Mouse (Mus musculus) cerebellum, adult 2 months (tissue): ENCODE results near the gene Aldh16a1. TPM values are rescaled to one million over a fixed set of nuclear protein-coding genes. Genes with fewer than 3 reads are reported as not detected.

Source experiments
- DNase-seq, 2 experiments: peaks; one replicate each; pipeline ENCODE4 v3.0.0; 2021
- H3K27ac ChIP-seq: fragments of 200-500 bp; 2 replicates; pipeline ENCODE4 v1.5.1; 2012; ENCODE audit warnings: low read length, control low read depth, inconsistent platforms; ENCODE audit not compliant: insufficient read depth
- H3K27me3 ChIP-seq: fragments of 200-500 bp; 2 replicates; pipeline ENCODE4 v1.6.1; 2012; ENCODE audit warnings: inconsistent platforms, mild to moderate bottlenecking, low read length, moderate library complexity; ENCODE audit not compliant: control insufficient read depth, insufficient read depth
- H3K4me1 ChIP-seq: fragments of 200-500 bp; 2 replicates; pipeline ENCODE4 v1.6.1; 2011; ENCODE audit warnings: low read length; ENCODE audit not compliant: control insufficient read depth, insufficient read depth
- H3K4me3 ChIP-seq: fragments of 200-500 bp; replicated peaks from 2 replicates; pipeline ENCODE3; 2011; ENCODE audit warnings: mild to moderate bottlenecking, low read depth, low read length, control low read depth; ENCODE audit not compliant: insufficient read depth
- CTCF ChIP-seq: fragments of 200-500 bp; IDR thresholded peaks from 2 replicates; pipeline ENCODE4 v1.5.1; 2011; ENCODE audit warnings: low read depth, mild to moderate bottlenecking, control low read depth, low read length, moderate library complexity, borderline replicate concordance; ENCODE audit not compliant: insufficient read depth
- POLR2A ChIP-seq: fragments of 200-500 bp; IDR thresholded peaks from 2 replicates; pipeline ENCODE4 v1.6.1; 2011; ENCODE audit warnings: low read length, control low read depth, borderline replicate concordance; ENCODE audit not compliant: insufficient read depth
- WGBS: fragments of 180-500 bp; shearing (Covaris S2); methylation state at CpG from one replicate; pipeline ENCODE4 v1.1.7; 2018; 5-methylcytosine and 5-hydroxymethylcytosine counted together
- polyA plus RNA-seq: library from polyadenylated mRNA; depleted of rRNA; stranded (reverse); fragments of >200 nt; gene quantifications from 2 replicates; pipeline ENCODE4 v1.2.3, GENCODE M21; 2012

Aldh16a1 gene
- polyA plus RNA-seq, 1 experiment = 17.2 TPM

DNA sequence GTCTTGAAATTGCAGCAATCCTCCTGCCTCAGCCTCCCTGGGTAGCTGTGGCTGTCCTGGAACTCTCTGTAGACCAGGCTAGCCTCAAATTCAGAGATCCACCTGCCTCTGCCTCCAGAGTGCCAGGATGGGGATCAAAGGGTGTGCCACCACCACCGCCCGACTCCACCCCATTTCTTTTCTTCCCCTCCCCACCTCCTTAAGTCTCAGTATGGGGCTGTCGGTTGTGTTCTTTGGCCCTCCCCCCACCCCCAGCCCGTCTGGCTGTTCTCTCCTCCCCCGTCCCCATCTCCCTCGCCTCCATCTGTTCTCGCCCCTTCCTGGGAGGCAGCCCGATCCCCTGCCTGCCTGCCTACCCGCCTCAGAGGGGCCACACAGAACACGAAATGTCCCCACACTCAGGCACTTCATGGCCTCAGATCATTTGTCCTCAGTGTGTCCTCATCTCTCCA, 12.6 kb upstream of the Aldh16a1 start:
- H3K4me3 ChIP-seq = peak overlapping the region; percentile 79
- H3K27me3 ChIP-seq = no peaks in the 10 kb centered on the region
- peak; percentile 30; the same call in 1 of the 2 replicates for TF ChIP-seq POLR2A
- TF ChIP-seq CTCF = no peak
- WGBS = 8% methylated on average over 10 of the region's 10 CpGs
- H3K4me1 ChIP-seq = peaks cover 26% of the 10 kb centered on the region
- peak; percentile 76 to 80 for DNase-seq
- peak overlapping the region; percentile 93 for H3K27ac ChIP-seq

DNA sequence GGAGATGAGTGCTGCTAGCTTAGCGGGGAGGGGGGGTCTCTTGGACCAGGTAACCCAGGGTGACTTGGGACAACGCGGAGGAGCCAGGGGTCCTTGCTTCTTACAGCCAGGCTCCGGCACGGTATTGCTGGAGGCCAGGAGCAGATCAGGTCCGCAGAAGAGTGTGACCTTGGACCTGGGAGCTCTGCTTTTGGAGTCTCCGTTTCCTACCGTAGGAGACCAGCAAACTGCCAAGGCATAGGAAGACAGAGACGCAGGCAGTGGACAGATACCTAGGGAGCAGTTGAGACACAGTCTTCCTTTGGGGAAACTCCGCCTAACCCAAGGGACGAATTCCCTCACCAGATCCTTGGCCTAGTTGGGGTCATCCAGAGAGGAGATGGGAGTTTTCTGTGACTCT, 11.3 kb upstream of the Aldh16a1 start:
- H3K4me1 ChIP-seq = peaks cover 22% of the 10 kb centered on the region
- DNase-seq = peak in 1 of 2 experiments; percentile 61
- WGBS = 12% methylated on average over 11 of the region's 11 CpGs
- TF ChIP-seq POLR2A (no peak), CTCF (no peak)
- peak overlapping the region; percentile 79 for H3K4me3 ChIP-seq
- peak overlapping the region; percentile 91 for H3K27ac ChIP-seq
- no peaks in the 10 kb centered on the region for H3K27me3 ChIP-seq

DNA sequence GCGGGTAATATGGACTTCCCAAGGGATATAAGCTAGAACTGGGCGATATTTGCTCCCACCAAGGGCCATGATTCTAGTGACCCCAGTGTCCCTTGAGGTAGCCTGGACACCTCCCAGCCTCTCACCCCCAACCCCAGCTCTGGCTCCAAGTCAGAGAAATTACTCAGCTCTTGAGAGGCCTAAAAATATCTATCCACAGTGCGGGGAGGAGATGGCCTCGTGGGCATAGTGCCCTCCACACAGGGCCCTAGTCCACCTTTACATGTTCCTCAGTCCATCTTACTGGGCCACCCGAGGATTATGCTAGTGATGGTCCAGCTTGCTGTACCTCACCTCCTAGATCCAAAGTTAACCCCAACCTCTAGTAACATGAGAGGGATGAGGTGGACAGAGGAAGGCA, 10.4 kb upstream of the Aldh16a1 start:
- TF ChIP-seq CTCF (no peak), POLR2A (peak; percentile 43; the same call in 1 of the 2 replicates)
- Histone ChIP-seq H3K27me3 (no peaks in the 10 kb centered on the region), H3K4me3 (peak overlapping the region; percentile 79), H3K27ac (peak overlapping the region; percentile 91), H3K4me1 (peaks cover 15% of the 10 kb centered on the region; the same call in 1 of the 2 replicates)
- DNase-seq = peak; percentile 78 to 84
- WGBS = 16% methylated on average over 5 of the region's 5 CpGs

DNA sequence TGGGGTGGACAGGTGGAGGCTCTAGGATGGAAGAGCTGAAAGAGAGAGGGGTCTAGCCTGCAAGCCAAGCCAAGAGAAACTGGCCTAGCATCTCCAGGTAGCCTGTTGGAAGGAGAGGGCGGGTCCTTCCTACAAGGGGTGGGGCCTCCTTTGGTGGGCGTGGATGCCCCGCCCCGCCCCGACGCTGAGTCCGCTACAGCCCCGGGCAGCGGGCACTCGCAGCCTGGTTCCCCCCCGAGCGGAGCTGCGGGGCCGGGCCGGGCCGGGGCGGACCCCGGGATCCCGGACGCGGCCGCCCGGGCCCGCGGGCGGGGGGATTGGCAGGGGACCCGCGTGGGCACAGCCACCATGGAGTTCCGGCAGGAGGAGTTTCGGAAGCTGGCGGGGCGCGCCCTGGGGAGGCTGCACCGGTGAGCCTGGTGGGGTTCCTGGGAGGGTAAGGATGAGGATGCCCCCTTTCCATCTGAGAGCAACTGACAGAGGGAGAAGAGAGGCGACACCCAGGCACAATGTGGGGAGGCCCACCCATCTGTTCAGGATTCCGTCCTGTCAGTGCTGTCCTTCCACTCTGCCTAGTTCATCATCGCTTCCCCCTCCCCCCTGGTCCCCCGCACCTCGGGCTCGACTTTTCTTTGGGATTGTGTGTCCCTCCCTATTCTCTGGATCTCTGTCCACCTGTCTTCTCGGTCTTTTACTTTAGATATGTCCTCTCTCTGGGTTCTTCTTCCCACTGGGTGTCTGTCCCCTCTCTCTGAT, 9.5 kb upstream of the Aldh16a1 start, which contains the start of gene Slc17a7:
TSS of gene Slc17a7 (plus strand) at position 215 of the 756 bp plus-strand sequence.
- WGBS = 3% methylated on average over 40 of the region's 41 CpGs
- DNase-seq = peak; percentile 86 to 89
- Histone ChIP-seq H3K27ac (peak within 1 kb of the TSS; percentile 91), H3K27me3 (no peaks in the 10 kb centered on the region), H3K4me1 (peaks cover 10% of the 10 kb centered on the region; the same call in 1 of the 2 replicates), H3K4me3 (peak within 1 kb of the TSS; percentile 79)
- TF ChIP-seq POLR2A (peak; percentile 65), CTCF (no peak)

DNA sequence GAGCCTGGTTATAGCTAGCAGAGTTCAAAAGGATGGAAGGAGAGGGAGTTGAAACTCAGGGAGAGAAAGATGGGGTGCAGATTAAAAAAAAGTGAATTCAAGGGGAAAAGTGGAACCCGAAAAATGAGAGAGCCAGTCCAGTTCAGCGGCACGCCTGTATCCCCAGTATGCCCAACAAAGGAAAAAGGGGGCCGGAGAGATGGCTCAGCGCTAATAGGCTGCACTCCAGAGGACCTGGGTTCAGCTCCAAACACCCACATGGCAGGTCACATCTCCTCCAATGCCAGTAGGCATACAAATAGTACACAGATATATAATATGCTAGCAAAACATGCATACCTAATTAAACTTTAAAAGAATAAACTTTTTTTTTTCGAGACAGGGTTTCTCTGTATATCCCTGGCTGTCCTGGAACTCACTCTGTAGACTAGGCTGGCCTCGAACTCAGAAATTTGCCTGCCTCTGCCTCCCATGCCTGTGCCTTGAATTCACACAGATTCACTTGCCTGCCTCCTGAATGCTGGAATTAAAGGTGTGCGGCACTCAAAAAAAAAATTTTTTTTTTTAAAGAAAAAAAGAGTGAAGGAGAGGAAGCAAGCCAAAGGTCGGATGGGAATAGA, 8.7 kb upstream of the Aldh16a1 start:
- TF ChIP-seq POLR2A (no peak), CTCF (no peak)
- Histone ChIP-seq H3K27me3 (no peaks in the 10 kb centered on the region), H3K4me3 (peak overlapping the region; percentile 79), H3K27ac (peak overlapping the region; percentile 87), H3K4me1 (peaks cover 5% of the 10 kb centered on the region; the same call in 1 of the 2 replicates)
- 35% methylated on average over 9 of the region's 9 CpGs for WGBS
- no peak for DNase-seq

DNA sequence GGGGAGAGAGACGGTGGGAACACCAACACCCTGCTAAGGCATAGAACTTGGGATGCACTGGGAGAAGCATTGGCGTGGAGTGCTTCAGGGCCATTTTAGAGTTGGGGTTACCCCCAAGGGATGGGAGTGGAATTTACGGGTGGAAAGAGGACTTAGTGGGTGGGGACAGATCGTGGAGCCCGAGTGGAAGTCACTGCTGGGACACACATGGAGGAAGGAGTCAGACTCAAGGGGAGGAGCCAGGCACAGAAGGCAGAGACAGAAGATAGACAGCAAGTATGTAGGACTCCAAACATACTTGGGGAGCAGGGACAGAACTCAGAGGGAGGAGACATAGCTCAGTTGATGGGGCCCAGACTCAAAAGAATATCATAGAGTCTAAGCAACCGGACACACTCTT, 8.2 kb upstream of the Aldh16a1 start:
- 0 out of 2 replicates have a peak, but pooled peaks have one; percentile 24 for TF ChIP-seq POLR2A
- no peak for TF ChIP-seq CTCF
- 9% methylated on average over 6 of the region's 6 CpGs for WGBS

DNA sequence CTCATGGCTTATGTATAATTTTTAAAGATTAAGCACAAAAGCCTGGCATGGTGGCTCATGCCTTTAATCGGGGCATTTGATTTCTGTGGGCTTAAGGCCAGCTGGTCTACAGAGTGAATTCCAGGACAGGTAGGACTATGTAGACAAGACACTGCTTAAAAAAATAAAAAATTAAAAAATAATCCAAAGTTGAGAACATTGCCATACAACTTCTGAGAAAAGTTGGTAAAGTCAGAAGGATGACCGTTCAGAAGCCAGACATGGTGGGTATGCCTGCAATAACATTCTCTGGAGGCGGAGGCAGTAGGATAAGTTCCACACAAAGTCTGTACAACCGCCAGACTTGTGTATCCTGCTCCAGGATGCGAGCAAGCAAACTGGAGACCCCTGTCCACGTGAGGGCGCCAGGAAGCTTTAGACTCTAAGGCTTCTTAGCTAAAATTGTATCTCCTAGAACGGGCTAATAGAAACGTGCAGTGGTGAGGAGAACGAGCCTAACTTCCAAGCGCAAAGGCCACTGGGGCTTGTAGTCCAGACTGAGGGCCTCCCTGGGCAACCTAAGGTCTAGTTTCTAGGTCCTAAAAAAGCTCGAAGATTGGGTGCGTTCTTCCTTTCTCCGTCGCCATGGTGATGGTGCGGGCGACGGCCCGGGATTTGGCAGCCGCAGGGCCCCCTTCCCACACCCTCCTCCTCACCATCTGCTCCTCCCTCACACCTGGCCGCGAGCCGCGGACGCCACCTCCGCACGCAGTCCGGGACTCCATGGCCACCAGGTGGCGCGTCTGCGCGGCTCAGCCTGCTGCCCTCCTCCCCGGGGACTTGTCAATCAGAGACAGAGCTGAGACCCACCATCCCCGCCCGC, 7.5 kb upstream of the Aldh16a1 start:
- H3K27ac ChIP-seq = peak overlapping the region; percentile 65
- H3K27me3 ChIP-seq = no peaks in the 10 kb centered on the region
- TF ChIP-seq CTCF (peak; percentile 95), POLR2A (no peak)
- peak; percentile 99 for DNase-seq
- 1% methylated on average over 35 of the region's 35 CpGs for WGBS
- H3K4me1 ChIP-seq = peaks cover 5% of the 10 kb centered on the region; the same call in 1 of the 2 replicates
- peak overlapping the region; percentile 36 for H3K4me3 ChIP-seq

More for the DNA sequence above, 8.2 kb upstream of the Aldh16a1 start:
- peak overlapping the region; percentile 36 for H3K4me3 ChIP-seq
- H3K4me1 ChIP-seq = peaks cover 5% of the 10 kb centered on the region; the same call in 1 of the 2 replicates
- H3K27ac ChIP-seq = peak overlapping the region; percentile 65
- DNase-seq = no peak
- H3K27me3 ChIP-seq = no peaks in the 10 kb centered on the region
